8 mouse cellular contexts compared by ENCODE assay signal in the genomic region with DNA sequence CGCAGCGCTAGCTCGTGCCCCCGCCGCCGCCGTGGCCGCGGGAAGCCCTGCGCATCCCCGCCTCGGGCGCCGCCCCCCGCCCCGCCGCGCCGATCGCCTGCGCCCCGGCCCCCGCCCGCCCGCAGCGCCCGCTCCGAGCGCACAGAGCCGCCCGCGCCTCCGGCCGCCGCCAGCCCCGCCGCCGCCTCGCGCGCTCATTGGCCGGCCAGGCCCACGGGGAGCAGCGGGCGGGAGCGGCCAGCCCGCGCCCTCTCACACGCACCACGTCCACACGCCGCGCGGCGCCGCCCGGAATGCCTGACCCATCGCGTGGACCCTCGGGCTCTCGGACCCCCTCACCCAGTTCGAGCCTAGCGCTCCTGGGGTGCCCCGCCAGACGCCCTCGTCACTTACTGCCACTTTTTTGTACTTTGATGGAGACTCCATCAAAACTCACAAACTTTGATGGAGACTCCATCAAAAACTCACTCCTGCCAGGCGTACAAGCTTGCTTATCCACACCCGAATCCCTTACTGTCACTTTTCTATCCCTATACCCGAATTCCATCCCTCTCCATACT. TPM values are rescaled to one million over a fixed set of nuclear protein-coding genes. Genes with fewer than 3 reads are reported as not detected.
DNase-seq lines count a peak whose midpoint lies in the region; ATAC-seq and TF ChIP-seq lines count a peak whose summit lies in the region.

Gene Bicc1, minus strand, starts transcription at position 25 of the 560 bp plus-strand sequence.

- 1% methylated on average over 55 of the region's 69 CpGs for WGBS in hindbrain, postnatal 0 days
- 3% methylated on average over 34 of the region's 69 CpGs for WGBS in liver, embryonic 13.5 days (ENCODE audit: insufficient replicate concordance)
- WGBS in neural tube, embryonic 12.5 days = 1% methylated on average over 61 of the region's 69 CpGs

- H3K27me3 ChIP-seq in hindbrain, postnatal 0 days (ENCODE audit: insufficient read depth, low read length) = no peaks in the 10 kb centered on the region
- peaks cover 42% of the 10 kb centered on the region for H3K27me3 ChIP-seq in liver, embryonic 13.5 days
- H3K27me3 ChIP-seq in neural tube, embryonic 12.5 days (replicated peaks) = peaks cover 9% of the 10 kb centered on the region; the same call in 1 of the 2 replicates

- peak within 1 kb of the TSS; percentile 97 for H3K4me2 ChIP-seq in hindbrain, postnatal 0 days (ENCODE audit: low read depth, low read length)
- H3K4me2 ChIP-seq in liver, embryonic 13.5 days = peak within 1 kb of the TSS; percentile 57
- peak within 1 kb of the TSS; percentile 94 for H3K4me2 ChIP-seq in neural tube, embryonic 12.5 days (replicated peaks)

- no peak for TF ChIP-seq CTCF in layer of hippocampus, adult 2 months (conservative IDR thresholded peaks at IDR 0.05)
- no peak for TF ChIP-seq CTCF in hindbrain, postnatal 0 days (IDR thresholded peaks at IDR 0.05; ENCODE audit: low read depth)

- H3K4me1 ChIP-seq in hindbrain, postnatal 0 days (ENCODE audit: insufficient read depth, low read length) = no peaks in the 10 kb centered on the region
- no peaks in the 10 kb centered on the region for H3K4me1 ChIP-seq in liver, embryonic 13.5 days (replicated peaks)
- H3K4me1 ChIP-seq in neural tube, embryonic 12.5 days = peaks cover 7% of the 10 kb centered on the region; the same call in 1 of the 2 replicates

- H3K9ac ChIP-seq in hindbrain, postnatal 0 days (replicated peaks; ENCODE audit: low read length) = peak within 1 kb of the TSS; percentile 53
- peak within 1 kb of the TSS; percentile 59 for H3K9ac ChIP-seq in liver, embryonic 13.5 days
- H3K9ac ChIP-seq in neural tube, embryonic 12.5 days = peak within 1 kb of the TSS; percentile 73

- no peaks in the 10 kb centered on the region for H3K36me3 ChIP-seq in hindbrain, postnatal 0 days (ENCODE audit: insufficient read depth, low read length)
- no peaks in the 10 kb centered on the region for H3K36me3 ChIP-seq in liver, embryonic 13.5 days
- no peaks in the 10 kb centered on the region for H3K36me3 ChIP-seq in neural tube, embryonic 12.5 days

- H3K4me3 ChIP-seq in layer of hippocampus, adult 2 months = peak within 1 kb of the TSS; percentile 80
- peak within 1 kb of the TSS; percentile 66 for H3K4me3 ChIP-seq in hindbrain, postnatal 0 days (ENCODE audit: low read length)
- peak within 1 kb of the TSS; percentile 56 for H3K4me3 ChIP-seq in liver, embryonic 13.5 days (replicated peaks)
- H3K4me3 ChIP-seq in neural tube, embryonic 12.5 days = peak within 1 kb of the TSS; percentile 65

- peak within 1 kb of the TSS; percentile 71 for H3K27ac ChIP-seq in layer of hippocampus, adult 2 months
- H3K27ac ChIP-seq in hindbrain, postnatal 0 days = peak within 1 kb of the TSS; percentile 62; the same call in 1 of the 2 replicates
- no peak within 1 kb of the TSS for H3K27ac ChIP-seq in liver, embryonic 13.5 days
- no peak within 1 kb of the TSS for H3K27ac ChIP-seq in neural tube, embryonic 12.5 days

- ATAC-seq in hindbrain, postnatal 0 days = peak; percentile 91
- peak; percentile 59; the same call in 1 of the 2 replicates for ATAC-seq in liver, embryonic 13.5 days (ENCODE audit: low read depth)
- peak; percentile 91 for ATAC-seq in neural tube, embryonic 12.5 days (ENCODE audit: low FRiP score, low read depth)

- no peaks in the 10 kb centered on the region for H3K9me3 ChIP-seq in hindbrain, postnatal 0 days (ENCODE audit: low read length)
- no peaks in the 10 kb centered on the region for H3K9me3 ChIP-seq in liver, embryonic 13.5 days (replicated peaks)
- H3K9me3 ChIP-seq in neural tube, embryonic 12.5 days = no peaks in the 10 kb centered on the region

- DNase-seq in layer of hippocampus, adult 2 months (ENCODE audit: low spot score in 2 of 2) = no peak
- DNase-seq in layer of hippocampus, adult 9-11 months = no peak
- DNase-seq in brain, adult 2 months (ENCODE audit: low read depth, low spot score) = peak; percentile 39
- DNase-seq in gastrocnemius, postnatal 4 days (ENCODE audit: low spot score in 2 of 2) = peak in 1 of 2 experiments; percentile 59
- DNase-seq in hindbrain, postnatal 0 days (ENCODE audit: low spot score) = peak; percentile 64
- no peak for DNase-seq in liver, embryonic 13.5 days
- DNase-seq in adipocyte (ENCODE audit: low spot score) = no peak

RNA-seq across cellular contexts. Expression of gene Bicc1, which starts in this region (rescaled TPM):
- total RNA-seq in layer of hippocampus, adult 2 months (2021) = 1 to 10 TPM; 4.4 to 5.2 TPM
- total RNA-seq in gastrocnemius, postnatal 4 days (2021) = 10 to 100 TPM; 47.5 to 57.5 TPM
- total RNA-seq in hindbrain, postnatal 0 days (2014; rRNA removed) = 2.9 and 5.1 TPM in 2 replicates
- 5.2 and 6.5 TPM in 2 replicates for polyA plus RNA-seq in hindbrain, postnatal 0 days (2015; fragmentation: Nextera tagmentation; extraction: Ambion mirVana)
- 2.6 and 3.0 TPM in 2 replicates for polyA plus RNA-seq in liver, embryonic 13.5 days (2015; fragmentation: Nextera tagmentation; extraction: Ambion mirVana)
- polyA plus RNA-seq in neural tube, embryonic 12.5 days (2016; fragmentation: Nextera tagmentation; extraction: Ambion mirVana) = 7.2 and 7.7 TPM in 2 replicates

Comparison
In these comparisons a context has a peak if more than half of its experiments do, and no peak if none do; other contexts are left out.
1. DNase-seq: peak in brain, adult 2 months (single experiment) and hindbrain, postnatal 0 days (single experiment); none in layer of hippocampus, adult 2 months (0 of 2), layer of hippocampus, adult 9-11 months (single experiment), liver, embryonic 13.5 days (single experiment) and adipocyte (single experiment).
2. H3K27ac ChIP-seq: peak in layer of hippocampus, adult 2 months (single experiment) and hindbrain, postnatal 0 days (single experiment); none in liver, embryonic 13.5 days (single experiment) and neural tube, embryonic 12.5 days (single experiment).
3. Peak in every context shown above with its lines, with median percentiles within 50 percentile points of each other: H3K4me3 ChIP-seq, ATAC-seq, H3K4me2 ChIP-seq and H3K9ac ChIP-seq.